Mouse (Mus musculus) kidney, embryonic 14.5 days (tissue): ENCODE results near the gene Frs3. TPM values are rescaled to one million over a fixed set of nuclear protein-coding genes. Genes with fewer than 3 reads are reported as not detected.

ENCODE experiments used
- ATAC-seq: fragments of 200-750 bp; cut with Nextera tagmentation; 2 replicates; pipeline ENCODE4 v1.8.0; 2017; ENCODE audit warnings: moderate number of reproducible peaks, mild to moderate bottlenecking, moderate TSS enrichment, moderate library complexity; ENCODE audit not compliant: low FRiP score, low TSS enrichment
- H3K27ac ChIP-seq: fragments of 300-500 bp; sonication (generic); 2 replicates; pipeline ENCODE4 v1.5.1; 2014; ENCODE audit warnings: low read depth, mild to moderate bottlenecking, low read length, moderate library complexity, mixed read lengths
- H3K27me3 ChIP-seq: fragments of 300-500 bp; sonication (generic); 2 replicates; pipeline ENCODE4 v1.6.1; 2014; ENCODE audit warnings: mild to moderate bottlenecking, low read length; ENCODE audit not compliant: control insufficient read depth, insufficient read depth
- H3K36me3 ChIP-seq: fragments of 300-500 bp; sonication (generic); 2 replicates; pipeline ENCODE4 v1.6.1; 2014; ENCODE audit warnings: low read length, mixed read lengths; ENCODE audit not compliant: control insufficient read depth, insufficient read depth
- H3K4me1 ChIP-seq: fragments of 300-500 bp; sonication (generic); 2 replicates; pipeline ENCODE4 v1.6.1; 2014; ENCODE audit warnings: low read length, mixed read lengths; ENCODE audit not compliant: control insufficient read depth, insufficient read depth
- H3K4me2 ChIP-seq: fragments of 300-500 bp; sonication (generic); replicated peaks from 2 replicates; pipeline ENCODE4 v1.6.1; 2014; ENCODE audit warnings: low read depth, mild to moderate bottlenecking, low read length
- H3K4me3 ChIP-seq: fragments of 300-500 bp; sonication (generic); 2 replicates; pipeline ENCODE4 v1.5.1; 2014; ENCODE audit warnings: mild to moderate bottlenecking, low read length
- H3K9ac ChIP-seq: fragments of 300-500 bp; sonication (generic); 2 replicates; pipeline ENCODE4 v1.6.1; 2014; ENCODE audit warnings: low read depth, mild to moderate bottlenecking, low read length, moderate library complexity
- H3K9me3 ChIP-seq: fragments of 300-500 bp; sonication (generic); 2 replicates; pipeline ENCODE4 v1.6.1; 2016; ENCODE audit warnings: low read length; ENCODE audit not compliant: control insufficient read depth
- WGBS: fragments of 180-500 bp; shearing (Covaris S2); extraction: QIAGEN DNeasy Blood & Tissue Kit; methylation state at CpG from one replicate; pipeline ENCODE4 v1.1.7; 2014; 5-methylcytosine and 5-hydroxymethylcytosine counted together
- polyA plus RNA-seq: library from polyadenylated mRNA; unstranded; fragments of >200 nt; fragmentation: Nextera tagmentation; extraction: Ambion mirVana; gene quantifications from 2 replicates; pipeline ENCODE4 v1.2.1, GENCODE M21; 2014

The Frs3 gene
- polyA plus RNA-seq, 1 experiment from 2014 or later = 2.9 TPM

GRCm38 (mm10) chr17:47710036-47710435 lies 21.2 kb downstream of the Frs3 start:
- Histone ChIP-seq H3K4me1 (no peaks in the 10 kb centered on the region), H3K36me3 (no peaks in the 10 kb centered on the region), H3K27me3 (no peaks in the 10 kb centered on the region), H3K4me3 (no peak overlapping the region), H3K4me2 (no peak overlapping the region), H3K27ac (no peak overlapping the region), H3K9ac (no peak overlapping the region), H3K9me3 (no peaks in the 10 kb centered on the region)
- no peak for ATAC-seq
- 74% methylated on average over 3 of the region's 3 CpGs for WGBS

- H3K4me2 ChIP-seq = no peak overlapping the region
- H3K9ac ChIP-seq = no peak overlapping the region
- H3K4me1 ChIP-seq = no peaks in the 10 kb centered on the region
- no peaks in the 10 kb centered on the region for H3K9me3 ChIP-seq
- H3K4me3 ChIP-seq = no peak overlapping the region
- H3K27ac ChIP-seq = no peak overlapping the region
- H3K27me3 ChIP-seq = no peaks in the 10 kb centered on the region
- WGBS = 74% methylated on average over 6 of the region's 6 CpGs
- no peak for ATAC-seq
- no peaks in the 10 kb centered on the region for H3K36me3 ChIP-seq
Measured at GRCm38 (mm10) chr17:47711883-47712282, 23.1 kb downstream of the Frs3 start.

DNA sequence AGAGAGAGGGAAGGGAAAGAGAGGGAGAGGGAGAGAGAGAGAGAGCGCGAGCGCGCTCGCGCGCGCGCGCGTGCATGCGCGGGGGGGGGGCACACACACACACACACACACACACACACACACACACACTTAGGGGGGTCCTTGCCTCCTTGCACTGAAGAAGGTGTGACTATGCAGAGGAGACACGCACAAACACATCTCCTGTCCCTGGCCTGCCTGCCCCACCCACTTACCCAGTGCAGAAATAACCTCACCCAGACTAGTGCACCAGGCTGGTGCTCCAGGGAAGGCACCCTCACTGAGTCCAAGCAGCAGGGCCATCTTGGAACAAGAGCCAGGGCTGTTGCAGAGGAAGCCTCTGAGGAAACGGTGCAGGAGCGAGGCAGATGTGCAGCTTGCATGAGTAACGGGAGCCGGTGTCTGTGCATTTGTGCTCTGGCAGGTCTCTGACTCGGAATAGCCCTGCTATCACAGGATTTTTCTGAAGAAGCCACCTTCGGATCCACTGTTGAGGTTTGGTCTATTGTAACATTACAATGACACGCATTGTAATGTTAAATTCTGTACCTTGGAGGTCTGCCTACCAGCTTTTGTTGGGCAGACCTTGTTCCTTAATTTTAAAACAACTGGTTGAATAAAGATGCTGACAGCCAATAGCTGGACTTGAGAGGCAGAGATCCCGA lies 24.2 kb downstream of the Frs3 start:
- no peaks in the 10 kb centered on the region for H3K9me3 ChIP-seq
- WGBS = 68% methylated on average over 22 of the region's 22 CpGs
- H3K27me3 ChIP-seq = no peaks in the 10 kb centered on the region
- no peak overlapping the region for H3K4me2 ChIP-seq
- no peak overlapping the region for H3K4me3 ChIP-seq
- no peaks in the 10 kb centered on the region for H3K36me3 ChIP-seq
- ATAC-seq = no peak
- no peak overlapping the region for H3K27ac ChIP-seq
- H3K9ac ChIP-seq = no peak overlapping the region
- no peaks in the 10 kb centered on the region for H3K4me1 ChIP-seq

GRCm38 (mm10) chr17:47715037-47715436 lies 26.2 kb downstream of the Frs3 start:
- Histone ChIP-seq H3K36me3 (no peaks in the 10 kb centered on the region), H3K9ac (no peak overlapping the region), H3K9me3 (no peaks in the 10 kb centered on the region), H3K4me1 (no peaks in the 10 kb centered on the region), H3K27ac (no peak overlapping the region), H3K4me3 (no peak overlapping the region), H3K4me2 (no peak overlapping the region), H3K27me3 (no peaks in the 10 kb centered on the region)
- WGBS = 67% methylated on average over 3 of the region's 3 CpGs
- no peak for ATAC-seq

GRCm38 (mm10) chr17:47721183-47721582 lies 32.4 kb downstream of the Frs3 start:
- WGBS = 85% methylated on average over 4 of the region's 4 CpGs
- Histone ChIP-seq H3K4me3 (no peak overlapping the region), H3K9ac (no peak overlapping the region), H3K27me3 (no peaks in the 10 kb centered on the region), H3K4me1 (no peaks in the 10 kb centered on the region), H3K9me3 (no peaks in the 10 kb centered on the region), H3K36me3 (no peaks in the 10 kb centered on the region), H3K4me2 (no peak overlapping the region), H3K27ac (no peak overlapping the region)
- ATAC-seq = no peak

GRCm38 (mm10) chr17:47726566-47726965 lies 37.7 kb downstream of the Frs3 start, which contains the start of gene Pgc:
Gene Pgc (plus strand): TSS chr17:47726842.
- no peak within 1 kb of the TSS for H3K4me3 ChIP-seq
- H3K27ac ChIP-seq = no peak within 1 kb of the TSS
- H3K36me3 ChIP-seq = no peaks in the 10 kb centered on the region
- H3K9me3 ChIP-seq = no peaks in the 10 kb centered on the region
- 60% methylated on average over 11 of the region's 11 CpGs for WGBS
- no peak for ATAC-seq
- peaks cover 6% of the 10 kb centered on the region; the same call in 1 of the 2 replicates for H3K4me1 ChIP-seq
- H3K9ac ChIP-seq = no peak within 1 kb of the TSS
- H3K27me3 ChIP-seq = no peaks in the 10 kb centered on the region
- no peak within 1 kb of the TSS for H3K4me2 ChIP-seq

- Histone ChIP-seq H3K4me3 (no peak overlapping the region), H3K27ac (no peak overlapping the region), H3K9me3 (no peaks in the 10 kb centered on the region), H3K36me3 (no peaks in the 10 kb centered on the region), H3K4me2 (no peak overlapping the region), H3K27me3 (no peaks in the 10 kb centered on the region), H3K4me1 (peaks cover 6% of the 10 kb centered on the region; the same call in 1 of the 2 replicates), H3K9ac (no peak overlapping the region)
- 55% methylated on average over 24 of the region's 24 CpGs for WGBS
- ATAC-seq = peak; percentile 22; the same call in 1 of the 2 replicates
Measured at GRCm38 (mm10) chr17:47730633-47731575, 42.1 kb downstream of the Frs3 start.

DNA sequence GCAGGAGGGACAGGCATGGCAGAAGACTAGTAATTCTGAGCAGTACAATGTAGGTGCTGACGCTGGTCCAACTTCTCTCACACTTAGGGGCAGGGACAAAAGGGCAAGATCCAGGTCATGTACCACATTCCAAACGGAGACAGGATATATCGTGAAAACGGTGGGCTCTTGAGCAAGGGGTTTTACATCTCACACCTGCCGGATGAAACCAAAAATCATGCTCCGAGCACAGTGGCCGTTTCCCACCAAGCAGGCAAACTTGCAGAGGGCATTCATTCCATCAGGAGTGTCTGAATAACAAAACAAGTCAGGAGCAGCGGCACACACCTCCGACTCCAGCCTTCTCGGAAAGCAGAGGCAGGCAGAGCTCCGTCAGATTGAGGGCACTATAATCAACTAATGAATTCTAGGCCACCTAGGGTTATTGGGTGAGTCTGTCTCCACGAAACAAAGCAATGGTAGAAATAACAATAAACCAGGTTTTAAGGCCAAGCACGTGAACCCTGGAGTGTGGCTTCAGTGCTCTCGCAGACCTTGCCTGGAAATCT lies 46.8 kb downstream of the Frs3 start:
- Histone ChIP-seq H3K36me3 (no peaks in the 10 kb centered on the region), H3K4me3 (no peak overlapping the region), H3K4me1 (peaks cover 19% of the 10 kb centered on the region), H3K9me3 (no peaks in the 10 kb centered on the region), H3K9ac (no peak overlapping the region), H3K27me3 (no peaks in the 10 kb centered on the region), H3K4me2 (no peak overlapping the region), H3K27ac (no peak overlapping the region)
- no peak for ATAC-seq
- 76% methylated on average over 14 of the region's 14 CpGs for WGBS
